Mouse (Mus musculus) thymus, postnatal 25 days (tissue): ENCODE data around the gene Pla2g2c.

Experiments used
- DNase-seq: peaks from one replicate; pipeline ENCODE4 v3.0.0; 2022

Pla2g2c gene

DNA sequence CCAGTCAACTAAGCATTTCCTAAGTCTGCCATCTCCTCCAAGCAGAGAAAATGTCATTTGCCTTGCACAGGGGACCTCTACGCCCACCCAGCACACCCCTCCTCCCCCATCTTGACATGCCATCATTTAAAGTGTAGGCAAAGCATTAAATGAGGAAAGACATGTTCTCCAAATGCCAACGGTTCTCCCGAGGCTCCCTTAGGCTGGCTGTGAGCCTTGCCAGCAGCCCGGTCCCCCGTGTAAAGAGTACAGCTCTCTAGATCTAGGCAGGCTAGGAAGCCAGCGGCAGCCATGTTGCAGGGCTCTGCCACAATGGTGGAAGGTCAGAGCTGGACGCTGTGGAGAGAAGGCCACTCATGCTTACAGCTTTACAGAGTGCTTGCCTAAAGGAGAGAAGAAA, 14.6 kb upstream of the Pla2g2c start:
- DNase-seq = no peak

DNA sequence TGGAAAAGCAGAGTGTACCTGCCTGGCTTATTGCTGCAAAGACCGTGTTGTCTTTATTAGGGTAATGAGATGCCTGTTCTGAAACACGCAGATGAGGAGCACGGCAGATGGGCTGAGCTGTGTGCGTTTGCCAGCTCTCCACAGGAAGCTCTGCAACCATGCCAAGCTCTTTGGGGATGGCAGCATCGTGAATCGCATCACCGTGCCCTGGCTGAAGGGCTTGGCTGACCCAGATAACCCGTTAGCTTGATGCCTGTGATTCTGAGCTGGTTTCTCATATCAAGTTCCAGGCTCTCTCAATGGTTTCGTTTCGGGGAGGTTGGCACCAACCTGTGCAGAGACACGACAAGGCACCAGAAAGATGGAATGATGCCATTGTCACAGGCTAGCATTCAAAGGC, 14.0 kb upstream of the Pla2g2c start:
- DNase-seq = no peak

DNA sequence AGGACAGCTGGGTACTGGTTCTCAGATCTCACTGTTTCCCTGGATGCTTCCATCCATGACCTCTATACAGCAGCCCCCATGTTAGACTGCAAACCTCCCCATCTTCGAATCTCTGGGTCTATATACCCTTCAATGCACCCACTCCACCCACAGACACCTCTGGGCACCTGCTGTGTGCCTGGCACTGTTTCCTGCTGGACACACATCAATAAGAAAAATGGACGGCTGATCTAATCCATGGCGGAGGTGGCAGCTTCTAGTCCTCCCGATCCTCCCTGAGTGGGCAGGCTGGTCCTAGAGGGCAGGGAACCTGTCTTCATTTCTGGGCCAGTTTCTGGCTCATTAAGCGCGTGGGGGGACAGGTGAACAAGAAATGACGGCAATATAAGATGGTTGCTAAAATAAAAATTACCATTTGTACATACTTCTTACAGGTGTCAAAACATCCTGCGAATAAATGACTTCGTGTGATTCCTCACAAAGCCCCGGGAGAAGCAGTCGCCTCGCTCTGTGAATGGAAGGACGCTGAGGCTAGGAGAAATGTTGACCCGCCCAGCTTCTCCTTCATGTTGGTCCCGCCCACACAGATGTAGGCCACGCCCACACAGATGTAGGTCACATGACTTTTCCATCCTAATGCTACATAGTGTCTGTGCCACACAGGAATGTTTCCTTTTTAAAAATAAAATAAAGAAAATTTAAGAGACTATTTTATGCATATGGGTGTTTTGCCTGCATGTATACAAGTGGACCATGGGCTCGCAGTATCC, 13.4 kb upstream of the Pla2g2c start:
- DNase-seq = no peak

DNA sequence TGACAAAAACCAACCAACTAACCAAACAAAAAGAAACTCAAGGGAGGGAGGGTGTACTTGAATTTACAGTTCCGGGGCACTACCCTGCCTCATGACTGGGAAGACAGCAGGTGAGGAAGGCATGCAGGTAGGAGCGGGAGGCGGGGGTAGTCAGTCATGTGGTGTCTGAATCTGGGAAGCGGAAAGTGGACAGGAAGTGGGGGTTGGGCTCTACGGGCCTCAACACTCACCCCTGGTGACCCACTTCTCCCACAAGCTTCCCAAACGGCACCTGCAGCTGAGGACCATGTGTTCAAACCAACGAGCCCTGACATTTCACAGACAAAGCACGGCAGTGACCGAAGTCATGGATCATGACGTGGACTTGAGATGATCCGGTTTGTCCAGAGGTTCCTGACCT, 12.5 kb upstream of the Pla2g2c start:
- no peak for DNase-seq

- DNase-seq = no peak
These were observed 12.0 kb upstream of the Pla2g2c start for GRCm38 (mm10) chr4:138712621-138713020.

GRCm38 (mm10) chr4:138714186-138714585, 10.4 kb upstream of the Pla2g2c start:
- no peak for DNase-seq

DNA sequence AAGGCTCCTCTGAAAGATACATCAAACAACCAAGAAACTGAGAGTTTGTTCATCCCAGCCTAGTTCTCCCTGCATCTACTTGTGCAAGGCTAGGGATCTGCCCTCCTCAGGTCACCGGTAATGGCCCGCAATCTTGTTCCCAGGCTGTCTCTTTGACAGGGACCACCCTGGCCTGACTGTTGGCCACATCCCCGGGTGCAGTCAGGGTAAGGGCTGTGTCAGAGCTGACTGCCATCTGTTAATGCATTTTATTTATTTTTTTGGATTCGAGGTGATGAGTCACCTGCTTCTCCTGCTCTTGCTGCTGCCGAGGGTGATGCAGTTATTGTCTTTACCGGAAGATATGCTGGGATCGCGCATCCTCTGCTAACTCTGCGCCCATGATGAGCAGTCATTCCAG, 7.9 kb upstream of the Pla2g2c start:
- DNase-seq = no peak

DNA sequence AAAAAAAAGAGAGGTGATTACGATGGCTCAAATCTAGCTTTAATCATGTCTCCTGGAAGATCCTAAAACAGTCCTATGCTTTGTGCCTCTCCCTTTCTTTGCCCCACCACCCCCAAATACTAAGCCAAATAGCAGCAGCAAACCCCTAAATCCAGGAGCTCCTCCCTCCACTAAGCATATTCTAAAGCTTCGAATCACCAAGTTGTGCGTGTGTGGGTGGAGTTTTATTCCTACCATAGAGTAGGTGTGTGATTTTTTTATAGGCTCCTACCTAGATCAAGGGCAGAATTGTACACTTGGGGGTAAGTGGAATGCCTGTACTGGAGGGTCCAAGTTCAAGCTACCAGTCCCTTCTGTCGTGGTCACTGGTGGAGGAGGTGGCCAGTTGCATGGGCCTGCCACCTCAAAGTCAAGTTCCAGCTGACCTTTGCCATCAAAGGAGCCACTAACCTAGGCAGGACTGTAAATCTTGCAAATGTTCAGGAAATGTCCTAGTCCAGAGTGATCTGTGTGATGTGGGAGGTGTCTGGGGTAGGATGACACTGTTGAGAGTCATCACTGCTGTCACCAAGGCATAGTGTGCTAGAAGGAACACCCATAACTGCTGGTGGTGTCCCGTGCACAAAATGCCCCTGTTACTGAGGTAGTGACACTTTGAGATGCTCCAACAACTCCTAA, 5.9 kb upstream of the Pla2g2c start:
- DNase-seq = no peak

- no peak for DNase-seq
These were observed 5.4 kb upstream of the Pla2g2c start for GRCm38 (mm10) chr4:138719264-138719596.

DNA sequence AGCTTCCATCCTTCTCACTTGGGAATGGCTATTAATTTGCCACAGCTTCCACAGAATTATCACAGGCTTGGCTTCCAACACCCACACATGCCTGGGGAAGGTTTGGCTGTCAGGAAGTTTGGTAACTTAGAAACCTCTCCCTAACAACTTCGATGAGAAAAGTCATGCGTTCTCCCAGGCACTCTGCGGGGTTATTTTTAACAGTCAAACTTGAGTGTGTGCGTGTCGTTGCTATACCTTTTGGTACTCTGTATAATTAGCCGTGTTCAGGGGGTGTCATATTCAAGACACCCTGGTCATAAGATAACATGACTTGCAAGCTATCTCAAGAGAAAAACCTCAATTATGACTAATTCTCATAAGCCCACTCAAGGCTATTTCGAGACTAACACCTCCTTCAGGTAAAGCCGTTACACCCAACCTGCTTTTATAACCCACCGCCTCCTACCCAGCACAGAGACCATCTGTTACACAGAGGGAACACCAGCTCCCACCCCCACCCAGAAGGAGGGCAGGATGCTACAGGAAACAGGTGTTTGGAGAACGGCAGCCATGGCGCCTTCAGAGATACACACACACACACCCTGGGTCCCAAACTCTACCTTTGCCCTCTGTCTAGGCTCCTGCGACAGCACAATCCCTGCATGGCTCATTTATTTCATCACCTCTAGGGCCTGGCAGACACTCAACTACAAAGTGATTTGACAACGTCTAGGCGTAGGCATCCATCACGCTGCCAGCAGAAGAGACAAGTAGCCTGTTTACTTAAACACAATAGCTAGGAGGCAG, 905 bp upstream of the Pla2g2c start:
- peak; percentile 69 for DNase-seq

DNA sequence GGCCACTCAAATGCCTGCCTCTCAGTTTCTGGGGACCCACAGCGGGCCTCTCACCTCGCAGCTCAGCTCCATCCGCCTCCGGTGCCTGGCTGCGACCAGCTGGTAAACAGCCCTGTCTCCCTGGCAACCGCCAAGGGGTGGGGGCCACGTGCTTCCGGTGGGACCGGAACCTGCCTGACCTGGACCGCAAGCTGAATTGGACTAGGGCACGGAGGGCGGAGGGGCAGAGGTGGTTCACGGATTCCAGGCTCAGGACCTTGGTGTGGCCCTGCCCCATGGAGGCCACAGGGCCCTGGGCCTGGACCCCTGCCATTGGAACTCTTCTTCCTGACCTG, 502 bp downstream of the Pla2g2c start:
- peak; percentile 82 for DNase-seq

DNA sequence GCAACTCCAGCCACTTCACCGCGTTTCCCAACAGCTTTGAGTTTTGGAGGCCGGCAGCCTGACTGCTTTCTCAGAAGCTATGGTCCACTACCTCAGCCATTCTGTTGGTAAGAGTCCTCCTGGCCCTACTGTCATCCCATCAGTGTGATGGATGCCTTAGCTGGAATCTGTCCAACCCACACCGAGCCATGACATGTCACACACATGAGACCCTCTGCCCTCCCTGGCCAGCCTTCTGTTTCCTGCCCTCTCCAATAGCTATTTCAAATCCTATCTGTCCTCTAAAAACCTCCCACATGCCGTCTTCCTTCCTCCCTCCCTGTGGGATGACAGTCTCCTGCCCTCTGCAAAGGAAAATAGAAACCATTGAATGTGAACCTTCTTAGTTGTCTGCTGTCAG, 1.2 kb downstream of the Pla2g2c start:
- DNase-seq = no peak

- no peak for DNase-seq
These were observed 4.6 kb downstream of the Pla2g2c start for GRCm38 (mm10) chr4:138729018-138729703.

- no peak for DNase-seq
These were observed 9.5 kb downstream of the Pla2g2c start for GRCm38 (mm10) chr4:138734105-138734504.

DNA sequence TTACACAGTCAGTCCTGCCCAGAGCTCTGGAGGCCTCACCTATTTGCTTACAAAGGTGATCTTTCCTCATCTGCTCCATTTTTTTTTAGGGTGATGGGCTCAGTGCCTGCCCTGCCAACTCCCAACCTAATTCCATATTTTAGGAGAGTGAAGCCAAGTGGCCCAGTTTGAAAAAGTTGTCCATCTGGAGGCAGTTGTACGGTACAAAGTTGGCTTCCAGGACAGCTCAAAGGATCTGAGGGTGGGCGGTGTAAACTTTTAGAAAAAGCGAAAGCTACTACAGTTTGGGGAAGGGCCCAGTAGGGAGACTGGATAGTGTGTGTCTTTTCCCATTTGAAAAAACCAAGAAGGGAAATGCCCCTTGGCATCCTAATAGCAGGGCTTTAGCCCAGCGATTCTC, 10.3 kb downstream of the Pla2g2c start:
- DNase-seq = no peak

DNA sequence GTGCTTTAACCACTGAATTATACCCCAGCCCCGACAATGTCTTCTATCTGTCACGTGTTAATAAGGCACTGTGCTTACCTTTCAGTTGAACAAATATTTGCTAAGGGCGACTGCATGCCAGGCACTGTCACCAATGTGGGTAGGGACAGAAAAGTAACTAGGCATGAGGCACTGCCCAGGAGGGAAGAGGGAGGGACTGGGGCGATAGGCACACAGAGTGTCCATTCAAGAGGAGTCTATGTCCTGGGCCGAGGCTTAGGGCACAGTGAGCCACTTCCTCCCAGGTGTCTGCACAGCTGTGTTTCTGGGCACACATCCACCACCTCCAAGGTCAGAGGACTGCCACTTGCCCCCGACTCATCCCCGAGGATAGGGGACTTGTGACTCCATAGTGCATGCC, 12.4 kb downstream of the Pla2g2c start, which contains the start of gene Ubxn10:
Gene Ubxn10, minus strand, starts transcription at position 137 of the 400 bp plus-strand sequence.
- no peak for DNase-seq

GRCm38 (mm10) chr4:138739136-138739851, 14.7 kb downstream of the Pla2g2c start:
- DNase-seq = no peak

- no peak for DNase-seq
These were observed 21.3 kb downstream of the Pla2g2c start for GRCm38 (mm10) chr4:138745884-138746283.

DNA sequence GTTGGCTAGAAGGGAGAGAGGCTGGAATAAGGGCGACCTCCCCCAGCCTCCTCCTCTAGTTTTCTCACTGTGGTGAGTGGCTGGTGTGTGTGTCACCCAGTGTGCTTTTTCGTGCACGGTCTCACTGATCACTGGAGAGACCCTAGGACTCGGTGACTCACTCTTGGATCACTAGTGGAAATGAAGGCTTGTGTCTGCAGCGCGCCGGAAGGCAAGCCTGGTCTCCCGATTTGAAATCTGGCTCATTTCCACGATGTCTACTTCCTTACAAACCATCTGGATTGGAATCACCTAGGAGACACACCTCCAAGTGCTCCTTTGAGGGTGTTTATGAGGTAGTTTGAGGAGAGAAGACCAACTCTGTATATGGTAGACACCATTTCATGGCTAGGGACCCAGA, 22.3 kb downstream of the Pla2g2c start:
- DNase-seq = no peak

GRCm38 (mm10) chr4:138747851-138748250, 23.3 kb downstream of the Pla2g2c start:
- DNase-seq = peak; percentile 41

GRCm38 (mm10) chr4:138748369-138749072, 23.9 kb downstream of the Pla2g2c start:
- peak; percentile 41 for DNase-seq

DNA sequence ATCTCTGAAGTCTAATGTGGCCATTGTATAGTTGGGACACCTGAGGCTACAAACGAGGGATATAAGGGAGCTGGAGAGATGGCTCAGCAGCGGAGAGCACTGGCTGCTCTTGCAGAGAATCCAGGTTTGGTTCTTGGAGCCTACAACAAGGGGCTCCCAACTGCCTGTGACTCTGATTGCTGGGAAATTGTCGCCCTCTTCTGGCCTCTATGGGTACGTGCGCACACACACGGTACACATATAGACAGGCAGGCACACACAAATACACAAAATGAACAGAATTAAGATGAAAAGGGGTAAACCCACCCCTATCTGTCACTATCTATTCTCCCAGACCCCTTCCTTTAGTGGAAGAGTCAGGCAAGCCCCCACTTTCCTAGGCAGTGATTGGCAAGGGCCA, 28.0 kb downstream of the Pla2g2c start:
- no peak for DNase-seq
